Mouse (Mus musculus): ENCODE measurements around the gene Sla2.
A peak's percentile ranks its signal among the peaks of the same experiment; 100 is the strongest.
"Not testable (repeated sequence)": the region's sequence is repeated elsewhere in the genome, so short reads cannot be mapped to it uniquely, and the experiment has no call there.

Sla2 gene

GRCm38 (mm10) chr2:156887017-156887416 lies at the start of gene Sla2:
TSS of gene Sla2 (minus strand) at chr2:156887192.
- DNase-seq = no peak

- DNase-seq = no peak
Measured at GRCm38 (mm10) chr2:156935005-156935404, 48.0 kb upstream of the Sla2 start.

GRCm38 (mm10) chr2:156933426-156933825 lies 46.4 kb upstream of the Sla2 start:
- DNase-seq = no peak

GRCm38 (mm10) chr2:156931421-156931820 lies 44.4 kb upstream of the Sla2 start:
- DNase-seq = no peak

DNA sequence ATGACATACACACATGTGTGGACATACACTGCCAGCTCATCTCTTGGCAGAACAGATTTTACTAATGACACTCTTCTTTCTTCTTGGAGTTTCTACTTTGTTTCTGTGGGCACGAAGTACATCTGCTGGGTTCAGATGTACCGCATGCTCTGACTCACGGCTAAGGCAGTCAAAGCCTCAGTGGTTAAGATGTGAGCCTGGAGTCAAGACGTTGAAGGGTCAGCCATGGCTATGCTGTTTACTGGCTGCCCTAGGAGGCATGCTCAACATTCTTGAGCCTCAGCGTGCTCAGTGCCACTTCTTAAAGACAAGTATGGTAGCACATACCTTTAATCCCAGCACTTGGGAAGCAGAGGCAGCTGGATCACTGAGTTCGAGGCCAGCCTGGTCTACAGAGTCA lies 43.6 kb upstream of the Sla2 start:
- DNase-seq = no peak

- DNase-seq = no peak
Measured at GRCm38 (mm10) chr2:156929519-156930120, 42.6 kb upstream of the Sla2 start.

GRCm38 (mm10) chr2:156928606-156929005 lies 41.6 kb upstream of the Sla2 start:
- DNase-seq = no peak

DNA sequence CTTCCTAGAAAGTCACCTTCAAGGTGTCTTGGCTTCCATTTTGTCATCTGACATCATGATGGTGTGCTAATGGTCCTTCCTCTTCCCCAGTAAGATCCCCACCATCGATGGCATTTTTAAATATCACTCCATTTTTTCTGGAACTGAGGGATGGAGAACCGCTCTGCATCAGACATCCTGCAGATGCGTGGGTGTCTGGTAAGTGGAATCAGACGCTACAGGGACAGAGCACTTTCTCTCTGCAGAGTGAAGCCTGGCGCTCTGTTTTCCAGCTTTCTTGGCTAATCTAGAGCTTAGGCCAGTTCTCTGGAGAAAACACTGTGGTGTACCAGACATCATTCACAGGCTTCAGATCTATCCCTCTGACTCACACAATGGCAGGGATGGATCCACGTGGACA lies 40.7 kb upstream of the Sla2 start:
- no peak for DNase-seq

DNA sequence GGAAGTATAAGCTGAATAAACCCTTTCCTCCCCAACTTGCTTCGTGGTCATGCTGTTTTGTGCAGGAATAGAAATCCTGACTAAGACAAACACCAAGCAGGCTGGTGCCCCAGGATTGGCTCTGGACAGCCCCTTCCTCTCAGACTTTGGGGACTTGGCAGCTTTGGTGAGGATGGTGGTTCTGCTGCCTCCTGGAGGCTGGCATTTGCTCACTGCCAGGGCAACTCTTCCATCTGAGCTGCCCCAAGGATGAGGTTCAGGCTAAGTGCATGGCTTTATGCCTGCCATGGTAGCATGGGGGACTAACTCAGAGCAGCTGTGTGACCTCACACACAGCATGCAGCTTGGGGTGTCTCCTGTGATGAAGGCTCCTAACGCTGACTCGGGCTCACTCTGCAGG lies 38.6 kb upstream of the Sla2 start:
- not testable (repeated sequence) for DNase-seq

DNA sequence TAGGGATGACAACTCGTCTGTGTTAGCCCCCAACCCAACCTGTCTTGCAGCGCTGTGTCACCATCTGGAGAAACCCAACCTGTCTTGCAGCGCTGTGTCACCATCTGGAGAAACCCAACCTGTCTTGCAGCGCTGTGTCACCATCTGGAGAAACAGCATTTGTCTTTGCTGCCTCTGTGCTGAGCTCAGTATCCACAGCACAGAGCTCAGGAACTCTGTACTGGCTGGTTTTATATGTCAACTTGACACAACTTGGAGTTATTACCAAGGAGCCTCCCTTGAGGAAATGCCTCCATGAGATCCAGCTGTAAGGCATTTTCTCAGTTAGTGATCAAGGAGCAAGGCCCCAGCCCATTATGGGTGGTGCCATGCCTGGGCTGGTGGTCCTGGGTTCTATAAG lies 38.1 kb upstream of the Sla2 start:
- not testable (repeated sequence) for DNase-seq

- DNase-seq = no peak
Measured at GRCm38 (mm10) chr2:156924210-156924898, 37.4 kb upstream of the Sla2 start.

DNA sequence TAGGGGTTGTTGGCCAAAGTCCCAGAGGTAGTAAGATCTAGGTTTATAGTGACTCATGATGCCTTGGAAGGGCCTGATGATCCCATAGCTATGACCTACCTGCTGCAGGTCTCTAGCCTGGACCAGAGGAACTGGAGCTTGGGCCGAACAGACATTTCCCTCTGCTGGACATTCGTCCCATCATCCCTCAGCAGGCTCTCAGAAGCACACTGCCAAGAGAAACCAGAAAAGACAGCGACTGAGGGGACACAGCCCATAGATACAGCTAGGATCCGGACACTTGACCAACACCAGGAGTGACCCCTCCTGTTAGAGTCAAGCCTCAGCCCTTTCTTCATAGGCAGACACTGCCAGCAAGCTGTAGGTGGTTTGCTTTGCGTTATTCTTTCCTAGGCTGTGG lies 36.1 kb upstream of the Sla2 start:
- no peak for DNase-seq

- no peak for DNase-seq
Measured at GRCm38 (mm10) chr2:156919796-156920195, 32.8 kb upstream of the Sla2 start.

- DNase-seq = not testable (repeated sequence)
Measured at GRCm38 (mm10) chr2:156919191-156919590, 32.2 kb upstream of the Sla2 start.

- DNase-seq = no peak
Measured at GRCm38 (mm10) chr2:156918562-156918961, 31.6 kb upstream of the Sla2 start.

- DNase-seq = no peak
Measured at GRCm38 (mm10) chr2:156916419-156917125, 29.6 kb upstream of the Sla2 start.

DNA sequence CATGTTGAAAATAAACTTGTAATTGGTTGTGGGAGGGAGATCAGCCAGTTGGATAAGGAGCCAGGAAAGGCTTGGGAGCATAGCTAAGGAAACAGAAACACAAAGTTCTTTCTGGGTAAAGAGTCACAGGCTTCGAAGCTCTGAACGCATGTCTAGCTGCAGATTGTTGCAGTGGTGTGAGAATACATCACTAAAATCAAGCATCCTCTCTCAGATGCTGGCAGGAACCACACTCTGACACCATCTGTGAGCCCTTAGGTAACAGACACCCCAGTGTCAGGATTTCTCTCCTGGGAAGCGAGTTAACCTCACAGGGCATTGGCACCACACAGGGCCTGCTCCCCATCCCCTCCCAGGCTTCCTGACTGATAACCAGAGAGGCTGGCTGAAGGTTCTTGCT lies 28.6 kb upstream of the Sla2 start:
- DNase-seq = no peak

DNA sequence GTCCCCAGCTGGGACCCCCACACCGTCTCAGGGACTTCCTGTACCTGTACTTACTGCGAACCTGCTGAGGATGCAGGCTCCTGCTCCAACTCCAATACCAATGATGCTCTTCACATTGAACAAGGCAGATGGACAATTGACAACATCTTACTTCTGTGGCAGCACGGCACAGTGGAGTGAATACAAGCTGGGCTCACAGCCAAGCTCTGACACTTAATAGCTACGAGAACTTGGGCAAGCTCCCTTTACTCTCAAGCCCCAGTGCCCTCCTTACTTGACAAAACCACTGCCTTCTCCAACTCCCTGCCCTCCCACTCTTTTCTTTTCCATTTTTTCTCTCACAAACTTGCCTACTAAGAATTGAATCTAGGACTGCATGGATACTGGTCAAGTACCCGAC lies 26.2 kb upstream of the Sla2 start:
- no peak for DNase-seq

- not testable (repeated sequence) for DNase-seq
Measured at GRCm38 (mm10) chr2:156905931-156906330, 18.9 kb upstream of the Sla2 start.

- DNase-seq = peak; percentile 73
Measured at GRCm38 (mm10) chr2:156904976-156905717, 18.2 kb upstream of the Sla2 start.

DNA sequence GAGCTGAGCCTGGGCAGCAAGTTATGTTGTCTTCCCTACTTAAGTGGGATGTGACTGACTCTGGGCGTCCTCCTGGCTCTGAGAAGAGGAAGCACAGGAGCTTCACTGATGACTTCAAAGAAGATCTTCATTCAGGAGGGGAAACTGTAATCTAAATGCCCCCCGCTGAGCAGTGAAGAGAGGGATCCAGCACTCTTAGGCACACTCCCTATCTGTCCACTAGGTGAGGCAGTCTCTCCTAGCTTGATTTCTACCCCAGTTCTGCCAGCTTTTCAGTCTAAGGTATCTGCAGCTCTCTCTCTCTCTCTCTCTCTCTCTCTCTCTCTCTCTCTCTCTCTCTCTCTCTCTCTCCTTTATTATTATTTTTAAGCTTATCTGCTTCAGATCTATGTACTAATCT lies 16.4 kb upstream of the Sla2 start:
- DNase-seq = no peak

- not testable (repeated sequence) for DNase-seq
Measured at GRCm38 (mm10) chr2:156902411-156902810, 15.4 kb upstream of the Sla2 start.

- no peak for DNase-seq
Measured at GRCm38 (mm10) chr2:156901883-156902282, 14.9 kb upstream of the Sla2 start.

Measured in layer of hippocampus, adult 9-11 months (tissue).